Mouse (Mus musculus) MEL (cell line): ENCODE data around the gene Slc25a47. TPM values are rescaled to one million over a fixed set of nuclear protein-coding genes. Genes with fewer than 3 reads are reported as not detected.
A peak's percentile ranks its signal among the peaks of the same experiment; 100 is the strongest.

ENCODE experiments used
- DNase-seq: peaks from one replicate; pipeline ENCODE4 v3.0.0; 2011; ENCODE audit warnings: low read depth, low spot score
- H3K27ac ChIP-seq: 2 replicates; pipeline ENCODE4 v1.5.1; 2012; ENCODE audit warnings: low read depth, mild to moderate bottlenecking, control low read depth, low read length, moderate library complexity; ENCODE audit not compliant: control insufficient read depth
- H3K27me3 ChIP-seq, 2 experiments: fragments of 150-350 bp in 1 of 2; sonication (generic) in 1 of 2; 2 replicates each; pipeline ENCODE4 v1.6.1; 2012; ENCODE audit warnings: low read length in 2 of 2, mild to moderate bottlenecking in 2 of 2, improper control_type of control experiment in 1 of 2, moderate library complexity in 1 of 2; ENCODE audit not compliant: insufficient read depth in 2 of 2, control insufficient read depth in 1 of 2
- H3K36me3 ChIP-seq, 2 experiments: 2 replicates each; pipeline ENCODE4 v1.6.1; 2012 to 2014; ENCODE audit warnings: low read length in 2 of 2, improper control_type of control experiment in 1 of 2, inconsistent platforms in 1 of 2, mild to moderate bottlenecking in 1 of 2; ENCODE audit not compliant: insufficient read depth in 2 of 2, control insufficient read depth in 1 of 2
- H3K4me1 ChIP-seq, 2 experiments: fragments of 150-350 bp in 1 of 2; sonication (generic) in 1 of 2; 2 replicates each; pipeline ENCODE4 v1.6.1; 2012; ENCODE audit warnings: low read length in 2 of 2, improper control_type of control experiment in 1 of 2, mild to moderate bottlenecking in 1 of 2; ENCODE audit not compliant: insufficient read depth in 2 of 2, control insufficient read depth in 1 of 2
- H3K4me3 ChIP-seq, 2 experiments: fragments of 150-350 bp in 1 of 2; sonication (generic) in 1 of 2; 2 replicates each; pipeline ENCODE4 v1.5.1; 2012; ENCODE audit warnings: low read depth in 2 of 2, low read length in 2 of 2, mild to moderate bottlenecking in 2 of 2, moderate library complexity in 2 of 2, control low read depth in 1 of 2, improper control_type of control experiment in 1 of 2; ENCODE audit not compliant: control insufficient read depth in 1 of 2, insufficient read depth in 1 of 2
- H3K79me2 ChIP-seq: 2 replicates; pipeline ENCODE4 v1.6.1; 2012; ENCODE audit warnings: mild to moderate bottlenecking, low read length, moderate library complexity; ENCODE audit not compliant: control insufficient read depth, poor library complexity, insufficient read depth
- H3K9ac ChIP-seq: 2 replicates; pipeline ENCODE4 v1.6.1; 2012; ENCODE audit warnings: low read depth, mild to moderate bottlenecking, control low read depth, low read length, moderate library complexity; ENCODE audit not compliant: control insufficient read depth, poor library complexity, severe bottlenecking
- H3K9me3 ChIP-seq: fragments of 150-350 bp; sonication (generic); replicated peaks from 2 replicates; pipeline ENCODE4 v1.6.1; 2012; ENCODE audit warnings: mild to moderate bottlenecking, low read length, improper control_type of control experiment, moderate library complexity; ENCODE audit not compliant: insufficient read depth
- CHD1 ChIP-seq: IDR thresholded peaks from 2 replicates; pipeline ENCODE4 v1.6.1; 2012; ENCODE audit warnings: low read depth, mild to moderate bottlenecking, inconsistent platforms, low read length, improper control_type of control experiment
- CHD2 ChIP-seq: IDR thresholded peaks from 2 replicates; pipeline ENCODE4 v1.6.1; 2011; ENCODE audit warnings: low read length, improper control_type of control experiment
- CTCF ChIP-seq, 3 experiments: IDR thresholded peaks in 2 of 3; conservative IDR thresholded peaks in 1 of 3; 2 replicates each; pipeline ENCODE4 v1.5.1; 2011 to 2012; ENCODE audit warnings: low read length in 3 of 3, low read depth in 2 of 3, mild to moderate bottlenecking in 2 of 3, improper control_type of control experiment in 1 of 3, inconsistent platforms in 1 of 3, mixed read lengths in 1 of 3, moderate library complexity in 1 of 3; ENCODE audit not compliant: control insufficient read depth in 1 of 3, insufficient read depth in 1 of 3, poor library complexity in 1 of 3, severe bottlenecking in 1 of 3
- E2F4 ChIP-seq: IDR thresholded peaks from 2 replicates; pipeline ENCODE4 v1.6.1; 2011; ENCODE audit warnings: low read depth, low read length, improper control_type of control experiment, borderline replicate concordance
- ELF1 ChIP-seq: IDR thresholded peaks from 2 replicates; pipeline ENCODE4 v1.6.1; 2014; ENCODE audit warnings: low read depth, mild to moderate bottlenecking, inconsistent platforms, low read length, improper control_type of control experiment, moderate library complexity
- EP300 ChIP-seq, 2 experiments: IDR thresholded peaks; 2 replicates each; pipeline ENCODE4 v1.6.1; 2011; ENCODE audit warnings: improper control_type of control experiment in 2 of 2, low read length in 2 of 2, low read depth in 1 of 2, mild to moderate bottlenecking in 1 of 2
- ETS1 ChIP-seq: IDR thresholded peaks from 2 replicates; pipeline ENCODE4 v1.6.1; 2012; ENCODE audit warnings: low read depth, mild to moderate bottlenecking, inconsistent platforms, low read length, improper control_type of control experiment, moderate library complexity
- GATA1 ChIP-seq: IDR thresholded peaks from 2 replicates; pipeline ENCODE4 v1.6.1; 2011; ENCODE audit warnings: low read depth, low read length, improper control_type of control experiment
- HCFC1 ChIP-seq: IDR thresholded peaks from 2 replicates; pipeline ENCODE4 v1.6.1; 2012; ENCODE audit warnings: low read depth, mild to moderate bottlenecking, inconsistent platforms, low read length, improper control_type of control experiment, moderate library complexity
- JUND ChIP-seq: IDR thresholded peaks from 2 replicates; pipeline ENCODE4 v1.6.1; 2011; ENCODE audit warnings: low read depth, mild to moderate bottlenecking, improper control_type of control experiment, low read length
- KAT2A ChIP-seq: conservative IDR thresholded peaks from 2 replicates; pipeline ENCODE4 v1.6.1; 2012; ENCODE audit warnings: low read depth, low read length, improper control_type of control experiment, inconsistent platforms
- MAX ChIP-seq: IDR thresholded peaks from 2 replicates; pipeline ENCODE4 v1.6.1; 2011; ENCODE audit warnings: low read length, improper control_type of control experiment
- MAZ ChIP-seq: IDR thresholded peaks from 2 replicates; pipeline ENCODE4 v1.6.1; 2012; ENCODE audit warnings: low read depth, mild to moderate bottlenecking, inconsistent platforms, low read length, improper control_type of control experiment
- MEF2A ChIP-seq: IDR thresholded peaks from 2 replicates; pipeline ENCODE4 v1.6.1; 2014; ENCODE audit warnings: low read depth, mild to moderate bottlenecking, inconsistent platforms, low read length, improper control_type of control experiment; ENCODE audit not compliant: poor library complexity, insufficient replicate concordance, severe bottlenecking; ENCODE audit errors: extremely low read depth
- MXI1 ChIP-seq: IDR thresholded peaks from 2 replicates; pipeline ENCODE4 v1.6.1; 2011; ENCODE audit warnings: mild to moderate bottlenecking, low read depth, low read length, improper control_type of control experiment
- MYB ChIP-seq: IDR thresholded peaks from 2 replicates; pipeline ENCODE4 v1.6.1; 2011; ENCODE audit warnings: mild to moderate bottlenecking, low read depth, low read length, improper control_type of control experiment
- MYC ChIP-seq: IDR thresholded peaks from 2 replicates; pipeline ENCODE4 v1.6.1; 2011; ENCODE audit warnings: low read depth, mild to moderate bottlenecking, low read length, improper control_type of control experiment, moderate library complexity
- NELFE ChIP-seq: IDR thresholded peaks from 2 replicates; pipeline ENCODE4 v1.6.1; 2011; ENCODE audit warnings: low read depth, low read length, improper control_type of control experiment
- NRF1 ChIP-seq: IDR thresholded peaks from 2 replicates; pipeline ENCODE4 v1.6.1; 2014; ENCODE audit warnings: low read depth, mild to moderate bottlenecking, inconsistent platforms, low read length, improper control_type of control experiment, moderate library complexity; ENCODE audit not compliant: poor library complexity, insufficient read depth, severe bottlenecking
- POLR2A ChIP-seq, 2 experiments: IDR thresholded peaks; 2 replicates each; pipeline ENCODE4 v1.6.1; 2011 to 2012; ENCODE audit warnings: low read length in 2 of 2, mild to moderate bottlenecking in 2 of 2, control low read depth in 1 of 2, improper control_type of control experiment in 1 of 2, low read depth in 1 of 2, moderate library complexity in 1 of 2; ENCODE audit not compliant: control insufficient read depth in 1 of 2, insufficient read depth in 1 of 2, poor library complexity in 1 of 2
- POLR2AphosphoS5 ChIP-seq: IDR thresholded peaks from 2 replicates; pipeline ENCODE4 v1.6.1; 2012; ENCODE audit warnings: low read depth, borderline replicate concordance, mild to moderate bottlenecking, inconsistent platforms, low read length, moderate library complexity, mixed read lengths
- RAD21 ChIP-seq: IDR thresholded peaks from 2 replicates; pipeline ENCODE4 v1.6.1; 2011; ENCODE audit warnings: mild to moderate bottlenecking, low read depth, low read length, improper control_type of control experiment
- RCOR1 ChIP-seq: IDR thresholded peaks from 2 replicates; pipeline ENCODE4 v1.6.1; 2012; ENCODE audit warnings: low read depth, mild to moderate bottlenecking, inconsistent platforms, low read length, improper control_type of control experiment
- SMC3 ChIP-seq: IDR thresholded peaks from 2 replicates; pipeline ENCODE4 v1.6.1; 2011; ENCODE audit warnings: low read depth, low read length, improper control_type of control experiment
- TAL1 ChIP-seq: IDR thresholded peaks from 2 replicates; pipeline ENCODE4 v1.6.1; 2012; ENCODE audit warnings: mild to moderate bottlenecking, inconsistent platforms, low read length, moderate library complexity, mixed read lengths
- TBP ChIP-seq: IDR thresholded peaks from 2 replicates; pipeline ENCODE4 v1.8.0; 2011; ENCODE audit warnings: low read depth, low read length, improper control_type of control experiment
- TCF12 ChIP-seq: IDR thresholded peaks from 2 replicates; pipeline ENCODE4 v1.6.1; 2014; ENCODE audit warnings: low read depth, mild to moderate bottlenecking, inconsistent platforms, low read length, improper control_type of control experiment, moderate library complexity
- UBTF ChIP-seq: IDR thresholded peaks from 2 replicates; pipeline ENCODE4 v1.6.1; 2012; ENCODE audit warnings: low read depth, mild to moderate bottlenecking, inconsistent platforms, low read length, improper control_type of control experiment, moderate library complexity, borderline replicate concordance; ENCODE audit not compliant: insufficient read depth
- USF1 ChIP-seq: IDR thresholded peaks from 2 replicates; pipeline ENCODE4 v1.6.1; 2014; ENCODE audit warnings: low read depth, mild to moderate bottlenecking, inconsistent platforms, low read length, improper control_type of control experiment, moderate library complexity
- USF2 ChIP-seq, 2 experiments: IDR thresholded peaks; 2 replicates each; pipeline ENCODE4 v1.6.1; 2011 to 2012; ENCODE audit warnings: improper control_type of control experiment in 2 of 2, low read length in 2 of 2, borderline replicate concordance in 1 of 2, inconsistent platforms in 1 of 2, low read depth in 1 of 2, mild to moderate bottlenecking in 1 of 2; ENCODE audit not compliant: insufficient read depth in 1 of 2
- ZC3H11A ChIP-seq: IDR thresholded peaks from 2 replicates; pipeline ENCODE4 v1.6.1; 2012; ENCODE audit warnings: low read depth, mild to moderate bottlenecking, inconsistent platforms, low read length, improper control_type of control experiment
- ZMIZ1 ChIP-seq: IDR thresholded peaks from 2 replicates; pipeline ENCODE4 v1.6.1; 2012; ENCODE audit warnings: low read depth, mild to moderate bottlenecking, inconsistent platforms, low read length, improper control_type of control experiment, moderate library complexity
- ZNF384 ChIP-seq: IDR thresholded peaks from 2 replicates; pipeline ENCODE4 v1.6.1; 2012; ENCODE audit warnings: low read depth, mild to moderate bottlenecking, inconsistent platforms, low read length, improper control_type of control experiment
- polyA plus RNA-seq, 2 experiments: library from polyadenylated mRNA; stranded (reverse) in 1 of 2; unstranded in 1 of 2; fragments of >175 nt in 1 of 2; fragments of >200 nt in 1 of 2; gene quantifications; 2 replicates each; pipeline versions ENCODE4 v1.2.1 to v1.2.4; 2012; ENCODE audit warnings: low replicate concordance in 2 of 2, low read depth in 1 of 2; ENCODE audit not compliant: insufficient read length in 2 of 2, insufficient read depth in 1 of 2, missing spikeins in 1 of 2
- total RNA-seq: library from RNA; depleted of rRNA; stranded (reverse); fragments of 300-350 nt; gene quantifications from 2 replicates; pipeline ENCODE4 v1.2.3, GENCODE M21; 2012

Gene Slc25a47
- total and polyA plus RNA-seq, 3 experiments = 15.6 to 17.9 TPM; not detected in 1

GRCm38 (mm10) chr12:108794078-108794711 is 41.7 kb upstream of the Slc25a47 start (continued):
- TF ChIP-seq GATA1 (no peak), CHD2 (no peak), UBTF (0 out of 2 replicates have a peak, but pooled peaks have one; percentile 50)

GRCm38 (mm10) chr12:108794979-108795537 is 40.8 kb upstream of the Slc25a47 start:
- Histone ChIP-seq H3K27me3 (no peaks in the 10 kb centered on the region), H3K79me2 (peaks cover 88% of the 10 kb centered on the region), H3K27ac (peak overlapping the region; percentile 98), H3K4me1 (peaks cover 7 to 21% of the 10 kb centered on the region in 2 experiments), H3K4me3 (peak overlapping the region; percentile 67 to 95), H3K9me3 (no peaks in the 10 kb centered on the region), H3K9ac (peak overlapping the region; percentile 96), H3K36me3 (peaks cover 5 to 51% of the 10 kb centered on the region in 2 experiments)
- peak; percentile 85 for DNase-seq
- TF ChIP-seq ETS1 (peak; percentile 78), SMC3 (no peak), POLR2AphosphoS5 (no peak), CHD1 (peak; percentile 53; the same call in 1 of the 2 replicates), EP300 (IDR thresholded peaks at IDR 0.05; ENCODE audit: low read depth in 1 of 2, low read length in 2 of 2) (peak; percentile 38 to 56; a peak in 2 of 4 replicates), USF2 (IDR thresholded peaks at IDR 0.05; ENCODE audit: borderline replicate concordance in 1 of 2, insufficient read depth in 1 of 2, low read depth in 1 of 2, low read length in 2 of 2) (no peak), ZC3H11A (no peak), TAL1 (no peak), E2F4 (no peak), RAD21 (no peak), MXI1 (peak; percentile 73), HCFC1 (peak; percentile 68), ELF1 (peak; percentile 75), MEF2A (no peak), JUND (no peak), UBTF (no peak), ZNF384 (no peak; the same call in 1 of the 2 replicates), TBP (peak; percentile 29; the same call in 1 of the 2 replicates), NRF1 (no peak), MYC (no peak), CHD2 (no peak), RCOR1 (peak; percentile 45; the same call in 1 of the 2 replicates), MAZ (no peak), TCF12 (0 out of 2 replicates have a peak, but pooled peaks have one; percentile 29), USF1 (no peak), NELFE (no peak), POLR2A (IDR thresholded peaks at IDR 0.05; ENCODE audit: control insufficient read depth in 1 of 2, insufficient read depth in 1 of 2, low read depth in 1 of 2, low read length in 2 of 2, poor library complexity in 1 of 2) (no peak; a peak in 1 of 4 replicates), GATA1 (peak; percentile 81), MYB (no peak), KAT2A (no peak), ZMIZ1 (no peak), CTCF (IDR thresholded peaks at IDR 0.05 in 2 of 3, conservative IDR thresholded peaks at IDR 0.05 in 1 of 3; ENCODE audit: control insufficient read depth in 1 of 3, insufficient read depth in 1 of 3, low read depth in 2 of 3, low read length in 3 of 3, poor library complexity in 1 of 3, severe bottlenecking in 1 of 3) (no peak), MAX (no peak)
